Mouse (Mus musculus) heart, embryonic 14.5 days (tissue): ENCODE data around the gene Nrbf2. TPM values are rescaled to one million over a fixed set of nuclear protein-coding genes. Genes with fewer than 3 reads are reported as not detected.

Experiments used
- ATAC-seq: fragments of 200-750 bp; cut with Nextera tagmentation; 2 replicates; pipeline ENCODE4 v1.8.0; 2017; ENCODE audit warnings: low read depth, moderate TSS enrichment; ENCODE audit not compliant: insufficient number of reproducible peaks, insufficient read depth, low FRiP score
- H3K27ac ChIP-seq, 2 experiments: fragments of 200-500 bp in 1 of 2; fragments of 300-500 bp in 1 of 2; sonication (generic) in 1 of 2; replicated peaks in 1 of 2; 2 replicates each; pipeline ENCODE4 v1.5.1; 2012 to 2014; ENCODE audit warnings: low read depth in 2 of 2, low read length in 2 of 2, control low read depth in 1 of 2, mild to moderate bottlenecking in 1 of 2, mixed read lengths in 1 of 2; ENCODE audit not compliant: control insufficient read depth in 1 of 2, insufficient read depth in 1 of 2
- H3K27me3 ChIP-seq: fragments of 300-500 bp; sonication (generic); 2 replicates; pipeline ENCODE4 v1.6.1; 2014; ENCODE audit warnings: mild to moderate bottlenecking, low read length, control low read depth; ENCODE audit not compliant: control insufficient read depth, insufficient read depth
- H3K36me3 ChIP-seq: fragments of 300-500 bp; sonication (generic); 2 replicates; pipeline ENCODE4 v1.6.1; 2014; ENCODE audit warnings: mild to moderate bottlenecking, control low read depth, low read length, mixed read lengths; ENCODE audit not compliant: control insufficient read depth, insufficient read depth
- H3K4me1 ChIP-seq, 2 experiments: fragments of 200-500 bp in 1 of 2; fragments of 300-500 bp in 1 of 2; sonication (generic) in 1 of 2; 2 replicates each; pipeline ENCODE4 v1.6.1; 2012 to 2014; ENCODE audit warnings: low read length in 2 of 2, control low read depth in 1 of 2, mixed read lengths in 1 of 2; ENCODE audit not compliant: control insufficient read depth in 2 of 2, insufficient read depth in 2 of 2
- H3K4me2 ChIP-seq: fragments of 300-500 bp; sonication (generic); 2 replicates; pipeline ENCODE4 v1.6.1; 2014; ENCODE audit warnings: mild to moderate bottlenecking, low read length
- H3K4me3 ChIP-seq, 2 experiments: fragments of 200-500 bp in 1 of 2; fragments of 300-500 bp in 1 of 2; sonication (generic) in 1 of 2; 2 replicates each; pipeline ENCODE4 v1.5.1; 2012 to 2014; ENCODE audit warnings: low read length in 2 of 2, mild to moderate bottlenecking in 2 of 2, control low read depth in 1 of 2, low read depth in 1 of 2, moderate library complexity in 1 of 2; ENCODE audit not compliant: control insufficient read depth in 1 of 2, insufficient read depth in 1 of 2
- H3K9ac ChIP-seq: fragments of 300-500 bp; sonication (generic); 2 replicates; pipeline ENCODE4 v1.6.1; 2014; ENCODE audit warnings: mild to moderate bottlenecking, low read length
- H3K9me3 ChIP-seq: fragments of 300-500 bp; sonication (generic); 2 replicates; pipeline ENCODE4 v1.6.1; 2016; ENCODE audit warnings: low read length, control low read depth; ENCODE audit not compliant: control insufficient read depth
- WGBS: fragments of 180-500 bp; shearing (Covaris S2); extraction: QIAGEN DNeasy Blood & Tissue Kit; methylation state at CpG from one replicate; pipeline ENCODE4 v1.1.7; 2014; 5-methylcytosine and 5-hydroxymethylcytosine counted together
- polyA plus RNA-seq: library from polyadenylated mRNA; unstranded; fragments of >200 nt; fragmentation: Nextera tagmentation; extraction: Ambion mirVana; gene quantifications from 2 replicates; pipeline ENCODE4 v1.2.1, GENCODE M21; 2014

Gene Nrbf2
- polyA plus RNA-seq, 1 experiment from 2014 or later: 33.4 TPM

DNA sequence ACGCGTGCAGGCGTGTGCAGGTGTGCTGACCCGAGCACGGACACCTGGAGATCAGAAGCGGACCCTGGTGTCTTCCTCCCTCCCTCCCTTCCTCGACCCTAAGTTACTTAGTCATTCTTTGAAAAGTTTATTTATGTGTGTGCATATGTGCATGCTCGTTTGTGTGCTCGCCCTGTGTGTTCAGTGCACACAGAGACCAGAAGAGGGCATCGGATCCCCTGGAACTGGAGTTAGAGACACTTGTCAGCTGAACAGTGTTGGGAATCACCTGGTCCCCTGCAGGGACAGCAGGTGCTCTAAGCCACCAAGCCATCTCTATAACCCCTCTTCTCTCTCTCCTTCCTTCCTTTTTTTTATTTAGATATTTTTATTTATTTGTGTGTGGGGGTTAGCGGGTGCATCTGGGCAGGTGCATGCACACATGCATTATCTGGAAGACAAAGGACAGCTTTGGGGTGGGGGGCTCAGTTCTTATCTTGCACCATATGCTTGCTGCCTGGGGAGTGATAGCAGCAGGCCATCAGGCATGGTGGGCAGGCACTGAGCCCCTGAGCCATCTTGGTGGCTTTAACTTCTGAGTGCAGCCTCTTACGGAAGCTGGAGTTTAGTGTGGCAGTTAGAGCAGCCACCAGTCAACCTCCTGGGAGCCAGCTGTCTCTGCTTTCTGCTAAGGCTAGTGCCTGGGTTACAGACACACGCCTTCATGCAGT is 34.1 kb upstream of the Nrbf2 start:
- Histone ChIP-seq H3K4me1 (peaks cover 2 to 8% of the 10 kb centered on the region in 2 experiments; a peak in 2 of 4 replicates), H3K36me3 (no peaks in the 10 kb centered on the region), H3K4me3 (no peak overlapping the region), H3K27ac (no peak overlapping the region), H3K9me3 (no peaks in the 10 kb centered on the region), H3K9ac (no peak overlapping the region), H3K27me3 (no peaks in the 10 kb centered on the region; the same call in 1 of the 2 replicates), H3K4me2 (no peak overlapping the region)
- WGBS: 77% methylated on average over 13 of the region's 13 CpGs
- ATAC-seq: no peak

DNA sequence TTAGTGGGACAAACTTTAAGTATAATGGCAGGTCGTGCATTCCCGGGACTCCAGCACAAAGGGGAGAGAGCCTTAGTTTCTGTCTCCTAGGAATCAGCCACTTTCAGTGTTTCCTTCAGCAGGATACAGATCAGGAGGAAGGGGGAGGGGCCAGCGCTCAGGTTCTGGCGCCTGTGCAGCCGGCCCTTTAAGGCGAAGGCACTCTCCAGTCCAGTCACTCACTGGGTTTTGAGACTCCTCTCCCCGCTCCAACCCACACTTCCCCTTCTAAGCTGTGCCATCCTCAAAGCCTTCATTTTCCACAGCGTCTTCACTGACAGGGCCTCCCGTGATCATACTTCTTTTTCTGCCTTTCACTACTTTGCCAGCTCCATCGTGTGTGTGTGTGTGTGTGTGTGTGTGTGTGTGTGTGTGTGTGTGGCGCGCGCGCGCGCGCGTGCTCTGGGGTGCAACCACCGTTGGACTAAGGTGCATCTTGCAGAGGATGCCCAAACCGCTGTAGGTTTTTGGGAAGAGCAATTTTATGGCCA is 32.9 kb upstream of the Nrbf2 start:
- H3K4me3 ChIP-seq: peak overlapping the region; percentile 30 to 32
- 1% methylated on average over 20 of the region's 20 CpGs for WGBS
- H3K9ac ChIP-seq: peak overlapping the region; percentile 48; the same call in 1 of the 2 replicates
- H3K27me3 ChIP-seq: no peaks in the 10 kb centered on the region; the same call in 1 of the 2 replicates
- H3K27ac ChIP-seq: no peak overlapping the region
- peaks cover 2 to 8% of the 10 kb centered on the region in 2 experiments; a peak in 2 of 4 replicates for H3K4me1 ChIP-seq
- peak overlapping the region; percentile 69 for H3K4me2 ChIP-seq
- ATAC-seq: no peak
- H3K9me3 ChIP-seq: no peaks in the 10 kb centered on the region
- no peaks in the 10 kb centered on the region for H3K36me3 ChIP-seq

DNA sequence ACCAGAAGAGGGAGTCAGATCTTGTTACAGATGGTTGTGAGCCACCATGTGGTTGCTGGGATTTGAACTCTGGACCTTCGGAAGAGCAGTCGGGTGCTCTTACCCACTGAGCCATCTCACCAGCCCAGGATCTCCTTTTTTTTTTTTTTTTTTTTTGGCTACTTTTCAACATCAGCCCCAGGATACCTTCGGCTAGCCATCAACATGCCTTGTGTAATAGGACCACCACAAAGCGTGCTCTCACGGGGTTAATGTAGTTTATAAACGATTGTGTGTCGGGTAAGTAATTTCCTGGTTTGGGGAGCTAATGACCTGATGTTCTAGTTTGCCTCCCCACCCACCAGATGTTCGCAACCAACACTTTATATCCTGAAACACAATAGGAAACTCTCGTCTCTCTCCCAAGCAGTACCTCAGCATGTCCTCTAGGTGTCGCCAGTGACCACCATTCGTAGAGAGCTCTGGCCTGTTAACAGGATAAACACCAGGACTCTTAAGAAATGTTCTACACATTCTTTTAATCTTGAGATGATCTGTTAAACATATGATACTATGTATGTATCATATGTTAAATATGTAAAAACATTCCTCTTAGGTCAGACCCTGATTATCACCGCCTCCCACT is 29.8 kb upstream of the Nrbf2 start:
- Histone ChIP-seq H3K4me1 (peaks cover 2 to 8% of the 10 kb centered on the region in 2 experiments; a peak in 2 of 4 replicates), H3K27ac (no peak overlapping the region), H3K4me3 (no peak overlapping the region), H3K36me3 (no peaks in the 10 kb centered on the region), H3K9ac (no peak overlapping the region), H3K4me2 (no peak overlapping the region), H3K27me3 (no peaks in the 10 kb centered on the region; the same call in 1 of the 2 replicates), H3K9me3 (no peaks in the 10 kb centered on the region)
- no peak for ATAC-seq
- WGBS: 16% methylated on average over 12 of the region's 12 CpGs

DNA sequence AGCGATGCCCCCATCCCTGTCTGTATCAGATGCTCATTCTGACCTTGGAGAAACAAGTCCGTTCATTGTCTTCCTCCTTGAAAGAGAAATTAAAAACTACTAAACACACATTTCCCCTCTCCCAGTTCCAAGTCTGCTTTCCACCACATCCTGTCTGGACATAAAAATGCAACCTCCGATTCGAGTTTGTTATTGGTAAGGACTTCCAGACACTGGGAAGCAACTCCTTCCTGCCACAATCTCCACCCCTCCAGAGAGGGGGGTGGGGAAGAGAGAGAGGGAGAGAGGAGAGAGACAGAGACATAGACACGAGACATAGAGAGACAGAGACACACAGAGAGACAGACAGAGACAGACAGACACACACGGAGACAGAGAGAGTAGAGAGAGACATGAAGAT is 27.4 kb upstream of the Nrbf2 start:
- Histone ChIP-seq H3K4me2 (no peak overlapping the region), H3K4me3 (no peak overlapping the region), H3K27me3 (no peaks in the 10 kb centered on the region), H3K36me3 (no peaks in the 10 kb centered on the region), H3K4me1 (no peaks in the 10 kb centered on the region; a peak in 1 of 4 replicates), H3K9me3 (no peaks in the 10 kb centered on the region), H3K27ac (peak overlapping the region; percentile 31 to 36; a peak in 3 of 4 replicates), H3K9ac (no peak overlapping the region)
- 45% methylated on average over 6 of the region's 6 CpGs for WGBS
- no peak for ATAC-seq

DNA sequence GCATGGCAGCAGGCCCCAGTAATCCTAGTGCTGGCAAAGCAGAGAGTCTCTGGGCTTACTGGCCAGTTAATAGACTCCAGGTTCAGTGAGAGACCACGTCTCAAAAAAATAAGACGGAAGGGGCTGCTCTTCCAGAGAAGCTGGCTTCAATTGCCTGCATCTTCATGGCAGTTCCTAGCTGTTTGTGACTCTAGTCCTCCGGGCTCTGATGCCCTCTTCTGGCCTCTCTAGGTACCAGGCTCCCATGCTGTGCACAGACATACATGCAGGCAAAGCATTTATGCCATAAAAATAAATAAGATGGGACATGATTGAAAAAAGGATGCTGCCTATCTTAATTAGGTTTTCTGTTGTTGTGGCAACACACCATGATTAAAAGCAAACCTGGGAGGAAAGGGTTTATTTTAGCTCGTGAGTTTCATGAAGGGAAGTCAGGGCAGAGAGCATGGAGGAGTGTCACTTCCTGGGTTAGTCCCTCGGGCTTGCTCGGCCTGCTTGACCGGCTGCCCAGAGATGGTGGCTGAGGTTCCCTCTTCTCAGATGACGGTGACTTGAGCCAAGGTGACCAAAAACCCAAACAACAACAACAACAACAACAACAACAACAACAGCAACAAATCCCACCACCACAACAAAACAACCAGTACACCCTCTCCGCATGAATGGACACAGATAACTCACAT is 26.3 kb upstream of the Nrbf2 start:
- Histone ChIP-seq H3K4me1 (no peaks in the 10 kb centered on the region; a peak in 1 of 4 replicates), H3K36me3 (no peaks in the 10 kb centered on the region), H3K4me3 (no peak overlapping the region), H3K9ac (no peak overlapping the region), H3K27me3 (no peaks in the 10 kb centered on the region), H3K27ac (no peak overlapping the region), H3K9me3 (no peaks in the 10 kb centered on the region), H3K4me2 (no peak overlapping the region)
- 21% methylated on average over 9 of the region's 9 CpGs for WGBS
- no peak; the same call in 1 of the 2 replicates for ATAC-seq

DNA sequence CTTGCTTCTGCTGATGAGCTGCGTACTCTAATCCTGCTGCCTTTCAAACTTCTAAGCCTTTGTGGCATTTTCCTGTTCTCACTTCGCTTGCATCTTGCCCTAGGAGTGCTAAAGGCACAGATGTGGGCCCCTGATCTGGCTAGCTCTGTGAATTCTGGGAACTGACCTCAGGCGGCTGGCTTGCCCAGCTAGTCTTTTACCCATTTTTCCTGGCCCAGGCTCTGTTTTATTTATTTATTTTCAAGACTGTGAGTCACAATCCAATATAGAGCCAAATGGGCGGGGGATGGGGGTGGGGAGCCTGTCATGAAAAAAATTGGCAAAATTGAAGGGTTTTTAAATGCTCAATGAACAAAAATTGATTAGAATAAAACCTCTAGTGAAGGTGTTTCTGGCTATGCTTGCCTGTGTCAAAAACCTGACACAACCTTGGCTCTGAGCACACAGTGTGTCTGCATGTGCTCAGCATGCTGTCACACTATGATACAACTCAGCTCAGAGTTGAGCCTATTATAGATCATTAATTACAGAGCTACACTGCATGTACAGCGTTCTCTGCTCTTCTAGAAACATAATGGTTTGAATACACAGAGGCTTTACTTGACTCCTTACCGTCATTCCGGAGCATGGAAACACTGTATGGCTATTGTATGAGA is 24.5 kb upstream of the Nrbf2 start:
- Histone ChIP-seq H3K27ac (no peak overlapping the region), H3K4me3 (no peak overlapping the region), H3K4me2 (no peak overlapping the region), H3K27me3 (no peaks in the 10 kb centered on the region), H3K9ac (no peak overlapping the region), H3K4me1 (no peaks in the 10 kb centered on the region), H3K9me3 (no peaks in the 10 kb centered on the region), H3K36me3 (no peaks in the 10 kb centered on the region)
- no peak for ATAC-seq
- 84% methylated on average over 7 of the region's 7 CpGs for WGBS

DNA sequence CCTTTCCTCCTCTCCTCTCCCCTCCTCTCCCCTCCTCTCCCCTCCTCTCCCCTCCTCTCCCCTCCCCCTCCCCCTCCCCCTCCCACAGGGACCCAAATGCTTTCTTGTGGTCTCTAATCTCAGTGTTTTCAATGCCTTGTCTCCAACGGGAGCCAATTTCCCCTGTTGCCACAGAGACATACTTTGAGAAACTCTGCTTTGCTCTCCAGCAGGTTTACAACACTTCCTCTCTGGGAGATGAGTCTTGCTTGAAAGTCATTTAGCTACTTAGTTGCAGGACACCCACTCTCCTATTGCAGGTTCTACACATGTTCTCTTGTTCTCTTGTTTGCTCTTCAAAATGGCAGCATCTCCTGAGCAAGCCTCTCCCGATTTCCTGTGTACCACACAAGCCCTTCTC is 17.2 kb upstream of the Nrbf2 start:
- Histone ChIP-seq H3K4me2 (no peak overlapping the region), H3K4me3 (no peak overlapping the region), H3K36me3 (no peaks in the 10 kb centered on the region), H3K9me3 (no peaks in the 10 kb centered on the region), H3K4me1 (peaks cover 2 to 5% of the 10 kb centered on the region in 2 experiments; a peak in 3 of 4 replicates), H3K27me3 (no peaks in the 10 kb centered on the region), H3K27ac (no peak overlapping the region), H3K9ac (no peak overlapping the region)
- WGBS: 57% methylated on average over 2 of the region's 2 CpGs
- ATAC-seq: no peak
